Mouse (Mus musculus) erythroblast, embryonic 14.5 days (primary cell): Measurements from ENCODE around the gene Olfr1419. TPM values are rescaled to one million over a fixed set of nuclear protein-coding genes. Genes with fewer than 3 reads are reported as not detected.

Source experiments
- H3K27me3 ChIP-seq: 2 replicates; pipeline ENCODE4 v1.6.1; 2012; ENCODE audit warnings: inconsistent platforms; ENCODE audit not compliant: control insufficient read depth
- H3K36me3 ChIP-seq: 2 replicates; pipeline ENCODE4 v1.6.1; 2012; ENCODE audit warnings: mild to moderate bottlenecking, inconsistent platforms; ENCODE audit not compliant: control insufficient read depth
- H3K4me1 ChIP-seq: 2 replicates; pipeline ENCODE4 v1.6.1; 2012; ENCODE audit warnings: inconsistent platforms; ENCODE audit not compliant: control insufficient read depth
- H3K4me3 ChIP-seq: replicated peaks from 2 replicates; pipeline ENCODE3; 2012; ENCODE audit warnings: moderate library complexity, mild to moderate bottlenecking, inconsistent platforms
- H3K9me3 ChIP-seq: 2 replicates; pipeline ENCODE4 v1.6.1; 2012; ENCODE audit warnings: low read length, inconsistent platforms, mixed read lengths; ENCODE audit not compliant: control insufficient read depth
- GATA1 ChIP-seq: IDR thresholded peaks from 2 replicates; pipeline ENCODE4 v1.6.1; 2012; ENCODE audit warnings: low read length, inconsistent platforms, mixed read lengths
- TAL1 ChIP-seq: IDR thresholded peaks from 3 replicates; pipeline ENCODE4 v1.6.1; 2012; ENCODE audit warnings: low read length, inconsistent platforms, mixed read lengths
- polyA plus RNA-seq: library from polyadenylated mRNA; stranded (reverse); fragments of >175 nt; gene quantifications from 2 replicates; pipeline ENCODE4 v1.2.3, GENCODE M21; 2012

Olfr1419 gene
- polyA plus RNA-seq, 1 experiment = not detected

- no peak for TF ChIP-seq TAL1
- TF ChIP-seq GATA1 = no peak
- Histone ChIP-seq H3K4me1 (no peaks in the 10 kb centered on the region), H3K9me3 (peaks cover 8% of the 10 kb centered on the region), H3K36me3 (no peaks in the 10 kb centered on the region), H3K4me3 (no peak overlapping the region), H3K27me3 (peaks cover 7% of the 10 kb centered on the region)
Observed at GRCm38 (mm10) chr19:11867837-11868236, 7.1 kb downstream of the Olfr1419 start.

- Histone ChIP-seq H3K4me1 (no peaks in the 10 kb centered on the region), H3K36me3 (no peaks in the 10 kb centered on the region), H3K27me3 (no peaks in the 10 kb centered on the region), H3K4me3 (no peak within 1 kb of the TSS), H3K9me3 (peaks cover 2% of the 10 kb centered on the region; the same call in 1 of the 2 replicates)
- no peak for TF ChIP-seq TAL1
- no peak for TF ChIP-seq GATA1
Observed at GRCm38 (mm10) chr19:11860966-11861365, 13.9 kb downstream of the Olfr1419 start, which contains the start of gene Olfr1418. Gene Olfr1418, minus strand, starts transcription at chr19:11861066.

- Histone ChIP-seq H3K4me1 (no peaks in the 10 kb centered on the region), H3K27me3 (no peaks in the 10 kb centered on the region), H3K9me3 (no peaks in the 10 kb centered on the region), H3K4me3 (no peak overlapping the region), H3K36me3 (no peaks in the 10 kb centered on the region)
- TF ChIP-seq GATA1 (no peak), TAL1 (no peak)
Observed at GRCm38 (mm10) chr19:11856506-11856905, 18.4 kb downstream of the Olfr1419 start.

GRCm38 (mm10) chr19:11854821-11855220 is 20.1 kb downstream of the Olfr1419 start:
- H3K4me1 ChIP-seq = no peaks in the 10 kb centered on the region
- H3K27me3 ChIP-seq = no peaks in the 10 kb centered on the region
- TF ChIP-seq TAL1 (no peak), GATA1 (no peak)
- H3K9me3 ChIP-seq = no peaks in the 10 kb centered on the region
- H3K4me3 ChIP-seq = no peak overlapping the region
- H3K36me3 ChIP-seq = no peaks in the 10 kb centered on the region

- Histone ChIP-seq H3K4me1 (no peaks in the 10 kb centered on the region), H3K9me3 (no peaks in the 10 kb centered on the region), H3K27me3 (no peaks in the 10 kb centered on the region), H3K4me3 (no peak overlapping the region), H3K36me3 (no peaks in the 10 kb centered on the region)
- TF ChIP-seq GATA1 = no peak
Observed at GRCm38 (mm10) chr19:11852652-11853051, 22.3 kb downstream of the Olfr1419 start.

GRCm38 (mm10) chr19:11846333-11846732 is 28.6 kb downstream of the Olfr1419 start:
- TF ChIP-seq TAL1 (no peak), GATA1 (no peak)
- no peaks in the 10 kb centered on the region for H3K9me3 ChIP-seq
- H3K4me1 ChIP-seq = no peaks in the 10 kb centered on the region
- no peak overlapping the region for H3K4me3 ChIP-seq
- no peaks in the 10 kb centered on the region for H3K27me3 ChIP-seq
- no peaks in the 10 kb centered on the region for H3K36me3 ChIP-seq

- no peak for TF ChIP-seq TAL1
- no peak for TF ChIP-seq GATA1
- Histone ChIP-seq H3K36me3 (no peaks in the 10 kb centered on the region), H3K4me1 (no peaks in the 10 kb centered on the region), H3K9me3 (no peaks in the 10 kb centered on the region), H3K27me3 (no peaks in the 10 kb centered on the region), H3K4me3 (no peak within 1 kb of the TSS)
Observed at GRCm38 (mm10) chr19:11839119-11839518, 35.8 kb downstream of the Olfr1419 start, which contains the start of gene Olfr1417. Gene Olfr1417, minus strand, starts transcription at chr19:11839219.

- TF ChIP-seq GATA1 (no peak), TAL1 (no peak)
- H3K9me3 ChIP-seq = no peaks in the 10 kb centered on the region
- peaks cover 23% of the 10 kb centered on the region for H3K27me3 ChIP-seq
- no peaks in the 10 kb centered on the region for H3K36me3 ChIP-seq
- no peak overlapping the region for H3K4me3 ChIP-seq
- H3K4me1 ChIP-seq = no peaks in the 10 kb centered on the region
Observed at GRCm38 (mm10) chr19:11823346-11824065, 51.4 kb downstream of the Olfr1419 start.

GRCm38 (mm10) chr19:11820211-11820610 is 54.7 kb downstream of the Olfr1419 start:
- Histone ChIP-seq H3K9me3 (no peaks in the 10 kb centered on the region), H3K4me1 (no peaks in the 10 kb centered on the region; the same call in 1 of the 2 replicates), H3K36me3 (no peaks in the 10 kb centered on the region), H3K4me3 (no peak overlapping the region), H3K27me3 (peaks cover 54% of the 10 kb centered on the region)
- no peak for TF ChIP-seq TAL1
- TF ChIP-seq GATA1 = no peak
